Mouse (Mus musculus): ENCODE measurements around the gene Fam78b.

DNA sequence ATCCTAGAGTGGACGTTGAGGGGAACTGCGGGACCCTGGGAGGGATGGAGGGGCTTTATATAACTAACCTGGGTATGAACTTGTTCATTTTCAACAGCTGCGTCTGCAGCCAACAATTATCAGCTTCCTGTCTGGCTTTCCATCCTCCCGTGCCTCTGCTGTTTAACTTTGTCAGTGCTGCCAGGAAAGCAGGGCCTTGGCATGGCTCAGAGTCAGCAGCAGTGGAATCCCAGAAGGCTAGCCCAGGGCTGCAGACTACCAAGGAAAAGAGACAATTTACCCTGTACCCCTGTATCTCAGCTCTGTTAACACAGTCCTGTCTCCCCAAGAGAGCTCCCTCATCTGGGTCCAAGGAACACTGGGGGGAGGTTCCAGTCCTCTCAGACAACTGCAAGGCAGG lies 62.8 kb downstream of the Fam78b start:
- TF ChIP-seq POLR2A (IDR thresholded peaks at IDR 0.05; ENCODE audit: control insufficient read depth, extremely low read depth, insufficient read depth, low read length, poor library complexity) (no peak), CTCF (IDR thresholded peaks at IDR 0.05; ENCODE audit: borderline replicate concordance, control insufficient read depth, extremely low read depth, insufficient read depth, low read length, poor library complexity) (no peak)
